Mouse (Mus musculus) kidney, adult 2 months (tissue): ENCODE results near the gene Agbl4. TPM values are rescaled to one million over a fixed set of nuclear protein-coding genes. Genes with fewer than 3 reads are reported as not detected.

Experiments used
- DNase-seq: peaks from one replicate; pipeline ENCODE4 v3.0.0; 2021
- H3K27ac ChIP-seq: fragments of 200-500 bp; 2 replicates; pipeline ENCODE4 v1.5.1; 2012; ENCODE audit warnings: low read depth, low read length, control low read depth, inconsistent platforms; ENCODE audit not compliant: insufficient read depth
- H3K27me3 ChIP-seq: fragments of 200-500 bp; replicated peaks from 2 replicates; pipeline ENCODE4 v1.6.1; 2012; ENCODE audit warnings: mild to moderate bottlenecking, moderate library complexity, low read length, inconsistent platforms; ENCODE audit not compliant: control insufficient read depth, insufficient read depth
- H3K36me3 ChIP-seq: fragments of 200-500 bp; 2 replicates; pipeline ENCODE4 v1.6.1; 2012; ENCODE audit warnings: mild to moderate bottlenecking, moderate library complexity, low read length, inconsistent platforms; ENCODE audit not compliant: control insufficient read depth, insufficient read depth
- H3K4me1 ChIP-seq: fragments of 200-500 bp; 2 replicates; pipeline ENCODE4 v1.6.1; 2011; ENCODE audit warnings: low read length; ENCODE audit not compliant: control insufficient read depth, insufficient read depth
- H3K4me3 ChIP-seq: fragments of 200-500 bp; 2 replicates; pipeline ENCODE4 v1.5.1; 2011; ENCODE audit warnings: mild to moderate bottlenecking, low read depth, low read length, control low read depth; ENCODE audit not compliant: insufficient read depth
- CTCF ChIP-seq: fragments of 200-500 bp; conservative IDR thresholded peaks from 2 replicates; pipeline ENCODE4 v1.5.1; 2011; ENCODE audit warnings: low read depth, mild to moderate bottlenecking, control low read depth, low read length, moderate library complexity, mixed read lengths; ENCODE audit not compliant: insufficient read depth, insufficient read length
- POLR2A ChIP-seq: fragments of 200-500 bp; IDR thresholded peaks from one replicate; pipeline ENCODE4 v1.6.1; 2011; ENCODE audit warnings: low read depth, low read length, control low read depth
- WGBS: fragments of 180-500 bp; shearing (Covaris S2); methylation state at CpG from one replicate; pipeline ENCODE4 v1.1.7; 2018; 5-methylcytosine and 5-hydroxymethylcytosine counted together
- polyA plus RNA-seq: library from polyadenylated mRNA; depleted of rRNA; stranded (reverse); fragments of >200 nt; gene quantifications from 2 replicates; pipeline ENCODE4 v1.2.3, GENCODE M21; 2012

The Agbl4 gene
- polyA plus RNA-seq, 1 experiment, result 0.16 TPM

- Histone ChIP-seq H3K4me3 (no peak overlapping the region), H3K27ac (no peak overlapping the region), H3K4me1 (no peaks in the 10 kb centered on the region), H3K36me3 (no peaks in the 10 kb centered on the region), H3K27me3 (no peaks in the 10 kb centered on the region)
- TF ChIP-seq POLR2A (no peak), CTCF (no peak)
- DNase-seq, result no peak
- 66% methylated on average over 5 of the region's 5 CpGs for WGBS
Observed at GRCm38 (mm10) chr4:111307633-111308032, 910.2 kb downstream of the Agbl4 start.

DNA sequence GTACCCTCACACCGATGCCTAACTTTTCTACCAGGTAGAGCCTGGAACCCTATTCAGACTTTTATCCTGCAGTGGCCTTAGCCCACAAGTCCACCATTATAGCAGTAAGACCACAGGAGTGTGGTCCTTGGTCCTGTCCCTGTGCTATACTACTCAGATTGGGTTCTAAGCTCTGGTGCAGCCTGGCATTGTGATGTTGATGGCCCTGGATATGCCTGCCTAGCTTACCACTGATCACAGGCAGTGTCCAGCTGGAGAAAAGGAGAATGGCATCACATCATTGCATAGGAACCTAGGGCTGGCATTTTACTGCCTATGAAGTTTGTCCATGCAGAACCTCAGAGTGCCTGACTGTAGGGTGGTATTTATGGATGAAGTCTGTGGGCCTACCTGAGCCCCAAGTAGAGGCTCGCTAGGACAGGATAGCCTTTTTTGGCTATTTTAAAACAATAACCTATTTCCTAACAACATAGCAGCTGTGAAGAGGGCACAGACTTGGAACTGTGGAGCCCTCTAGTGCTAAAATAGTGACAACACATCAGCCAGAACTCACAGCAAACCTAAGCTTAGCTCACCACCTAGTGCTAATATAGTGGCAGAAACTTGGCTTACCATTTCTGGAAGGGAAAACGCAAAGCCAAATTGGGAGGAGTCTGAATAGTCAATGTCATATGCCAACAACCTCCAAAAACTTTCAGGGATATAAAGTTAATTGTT lies 911.3 kb downstream of the Agbl4 start:
- Histone ChIP-seq H3K4me3 (no peak overlapping the region), H3K27ac (no peak overlapping the region), H3K27me3 (no peaks in the 10 kb centered on the region), H3K4me1 (no peaks in the 10 kb centered on the region), H3K36me3 (no peaks in the 10 kb centered on the region)
- TF ChIP-seq POLR2A, result no peak
- TF ChIP-seq CTCF, result 0 out of 2 replicates have a peak, but pooled peaks have one; percentile 11
- DNase-seq, result peak; percentile 8
- 72% methylated on average over 3 of the region's 3 CpGs for WGBS

DNA sequence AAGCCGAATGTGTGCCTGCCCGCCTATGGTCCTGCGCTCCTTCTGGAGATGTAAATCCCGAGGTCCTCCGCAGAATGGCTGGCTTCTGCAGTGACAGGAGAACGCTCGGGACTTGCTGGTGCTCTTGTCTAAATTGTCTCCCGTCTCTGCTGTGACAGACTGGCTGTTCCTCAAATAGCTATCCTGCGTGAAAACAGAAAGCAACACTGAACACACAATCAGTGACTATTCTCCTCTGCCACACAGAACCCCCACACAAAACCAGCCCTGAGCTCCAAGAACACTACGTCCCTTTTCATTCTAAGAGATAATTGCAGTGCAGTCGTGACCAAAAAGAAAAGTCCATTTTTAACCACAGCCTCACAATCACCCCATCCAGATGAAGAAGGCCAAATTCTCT lies 929.6 kb downstream of the Agbl4 start:
- no peak for TF ChIP-seq CTCF
- TF ChIP-seq POLR2A, result no peak
- no peaks in the 10 kb centered on the region for H3K27me3 ChIP-seq
- 79% methylated on average over 11 of the region's 11 CpGs for WGBS
- no peak for DNase-seq
- H3K4me1 ChIP-seq, result no peaks in the 10 kb centered on the region
- H3K27ac ChIP-seq, result no peak overlapping the region
- H3K36me3 ChIP-seq, result no peaks in the 10 kb centered on the region
- no peak overlapping the region for H3K4me3 ChIP-seq

- 55% methylated on average over 11 of the region's 11 CpGs for WGBS
- TF ChIP-seq CTCF, result no peak
- no peak for TF ChIP-seq POLR2A
- H3K4me3 ChIP-seq, result no peak overlapping the region
- peak; percentile 58 for DNase-seq
- no peak overlapping the region for H3K27ac ChIP-seq
- no peaks in the 10 kb centered on the region for H3K27me3 ChIP-seq
- no peaks in the 10 kb centered on the region for H3K4me1 ChIP-seq
- no peaks in the 10 kb centered on the region for H3K36me3 ChIP-seq
Observed at GRCm38 (mm10) chr4:111327760-111328373, 930.4 kb downstream of the Agbl4 start.

- WGBS, result 80% methylated on average over 4 of the region's 4 CpGs
- Histone ChIP-seq H3K27ac (no peak overlapping the region), H3K27me3 (no peaks in the 10 kb centered on the region), H3K36me3 (no peaks in the 10 kb centered on the region), H3K4me1 (no peaks in the 10 kb centered on the region), H3K4me3 (no peak overlapping the region)
- TF ChIP-seq POLR2A (no peak), CTCF (no peak)
- no peak for DNase-seq
Observed at GRCm38 (mm10) chr4:111329501-111329900, 932.0 kb downstream of the Agbl4 start.

- WGBS, result 82% methylated on average over 4 of the region's 4 CpGs
- TF ChIP-seq POLR2A (no peak), CTCF (no peak)
- Histone ChIP-seq H3K27ac (no peak overlapping the region), H3K4me3 (no peak overlapping the region), H3K36me3 (no peaks in the 10 kb centered on the region), H3K4me1 (no peaks in the 10 kb centered on the region), H3K27me3 (no peaks in the 10 kb centered on the region)
- no peak for DNase-seq
Observed at GRCm38 (mm10) chr4:111332864-111333263, 935.4 kb downstream of the Agbl4 start.

- no peaks in the 10 kb centered on the region for H3K36me3 ChIP-seq
- H3K27me3 ChIP-seq, result no peaks in the 10 kb centered on the region
- H3K27ac ChIP-seq, result no peak overlapping the region
- no peak overlapping the region for H3K4me3 ChIP-seq
- H3K4me1 ChIP-seq, result no peaks in the 10 kb centered on the region
- no peak for DNase-seq
- 59% methylated on average over 4 of the region's 4 CpGs for WGBS
- no peak for TF ChIP-seq POLR2A
- TF ChIP-seq CTCF, result no peak
Observed at GRCm38 (mm10) chr4:111349965-111350364, 952.5 kb downstream of the Agbl4 start.
